Mouse (Mus musculus): ENCODE measurements around the gene Dohh.

DNA sequence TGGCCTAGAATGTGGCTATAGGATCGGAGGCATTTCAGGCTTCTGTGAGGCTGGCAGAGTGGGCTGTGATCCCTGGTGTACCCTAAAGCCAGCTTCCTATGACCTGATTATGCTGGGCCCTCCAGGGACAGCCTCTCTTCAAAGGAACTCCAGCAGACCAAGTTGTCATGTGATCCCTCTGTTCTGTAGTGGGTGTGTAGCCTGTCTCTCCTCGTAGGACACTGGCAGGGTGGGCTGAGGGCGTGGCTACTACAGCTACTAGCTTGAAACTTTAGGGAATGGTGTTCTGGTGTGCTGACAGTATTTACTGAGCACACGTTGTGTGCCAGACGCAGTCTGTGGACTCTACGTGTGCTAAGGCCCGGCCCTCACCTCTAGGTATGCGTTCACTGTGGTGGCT, 23.5 kb upstream of the Dohh start:
- TF ChIP-seq CTCF (IDR thresholded peaks at IDR 0.05), result no peak
- no peak for TF ChIP-seq EP300 (IDR thresholded peaks at IDR 0.05)
